21 mouse cellular contexts compared by ENCODE assay signal in the genomic region with DNA sequence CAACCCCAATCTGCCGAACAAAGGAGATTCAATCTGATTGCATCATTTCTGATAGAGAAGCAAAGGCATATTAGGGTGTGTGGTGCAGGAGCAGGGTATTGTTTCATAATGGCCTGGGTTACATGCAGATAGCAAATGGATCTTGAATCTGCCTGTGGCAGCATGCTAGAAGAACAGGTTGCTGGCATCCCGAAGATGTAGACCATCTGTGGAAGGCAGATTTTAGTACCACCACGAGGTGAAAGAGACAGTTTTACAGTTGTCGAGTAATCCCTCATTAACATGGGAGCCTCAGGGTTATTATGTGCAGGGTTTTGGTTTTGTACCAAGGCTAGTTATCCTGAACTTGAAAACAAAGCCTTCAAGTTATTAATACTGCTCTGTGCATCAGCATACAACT.
DNase-seq lines count a peak whose midpoint lies in the region; ATAC-seq and TF ChIP-seq lines count a peak whose summit lies in the region.
"Had no signal": no experiment of that assay in that cellular context is flagged by ENCODE, and none has a peak within 500 bp of the region (broad histone marks: within the 10 kb centered on the region; RNA-seq: fewer than 3 reads in every experiment).

No protein-coding gene starts in this region.

- no peak for TF ChIP-seq CTCF in hindbrain, postnatal 0 days (IDR thresholded peaks at IDR 0.05; ENCODE audit: low read depth)
- no peak for TF ChIP-seq CTCF in brain, embryonic 14.5 days (IDR thresholded peaks at IDR 0.05; ENCODE audit: borderline replicate concordance, extremely low read depth, insufficient read depth, insufficient read length)

- no peaks in the 10 kb centered on the region for H3K27me3 ChIP-seq in hindbrain, postnatal 0 days (ENCODE audit: insufficient read depth, low read length)
- H3K27me3 ChIP-seq in hindbrain, embryonic 16.5 days (replicated peaks; ENCODE audit: control insufficient read depth, insufficient read depth, low read length): no peaks in the 10 kb centered on the region
- H3K27me3 ChIP-seq: hindbrain, embryonic 15.5 days; Patski had no signal

- no peaks in the 10 kb centered on the region for H3K4me1 ChIP-seq in hindbrain, postnatal 0 days (ENCODE audit: insufficient read depth, low read length)
- H3K4me1 ChIP-seq in hindbrain, embryonic 16.5 days (ENCODE audit: control insufficient read depth, insufficient read depth, low read depth, low read length): no peaks in the 10 kb centered on the region
- H3K4me1 ChIP-seq: heart, embryonic 13.5 days; hindbrain, embryonic 15.5 days; intestine, embryonic 15.5 days had no signal

- H3K36me3 ChIP-seq in hindbrain, postnatal 0 days (ENCODE audit: insufficient read depth, low read length): no peaks in the 10 kb centered on the region
- no peaks in the 10 kb centered on the region for H3K36me3 ChIP-seq in hindbrain, embryonic 16.5 days (ENCODE audit: control insufficient read depth, insufficient read depth, low read length)
- H3K36me3 ChIP-seq: embryonic facial prominence, embryonic 15.5 days; heart, embryonic 13.5 days; hindbrain, embryonic 15.5 days; intestine, embryonic 15.5 days had no signal

- H3K4me3 ChIP-seq in hindbrain, postnatal 0 days (ENCODE audit: low read length): no peak overlapping the region
- no peak overlapping the region for H3K4me3 ChIP-seq in hindbrain, embryonic 16.5 days (ENCODE audit: low read length)
- H3K4me3 ChIP-seq: embryonic facial prominence, embryonic 15.5 days; erythroblast, embryonic 14.5 days; gastrocnemius, adult 2 months; heart, embryonic 13.5 days; hindbrain, embryonic 15.5 days; intestine, embryonic 15.5 days had no signal

- 65% methylated on average over 4 of the region's 4 CpGs for WGBS in hindbrain, postnatal 0 days
- 66% methylated on average over 4 of the region's 4 CpGs for WGBS in hindbrain, embryonic 16.5 days

- no peak overlapping the region for H3K9ac ChIP-seq in hindbrain, postnatal 0 days (replicated peaks; ENCODE audit: low read length)
- H3K9ac ChIP-seq in hindbrain, embryonic 16.5 days (ENCODE audit: low read depth, low read length): no peak overlapping the region
- H3K9ac ChIP-seq: embryonic facial prominence, embryonic 15.5 days; heart, embryonic 13.5 days; hindbrain, embryonic 15.5 days; intestine, embryonic 15.5 days had no signal

- ATAC-seq in hindbrain, postnatal 0 days: no peak
- ATAC-seq in hindbrain, embryonic 16.5 days: no peak
- ATAC-seq in inflammation-experienced regulatory T-cells, adult 6 months: no peak
- ATAC-seq: activated CD4-positive, CD25-positive, alpha-beta regulatory T cell, adult 4 months; intestine, embryonic 15.5 days; Patski had no signal

- H3K9me3 ChIP-seq in hindbrain, postnatal 0 days (ENCODE audit: low read length): no peaks in the 10 kb centered on the region
- no peaks in the 10 kb centered on the region for H3K9me3 ChIP-seq in hindbrain, embryonic 16.5 days (ENCODE audit: control insufficient read depth, low read length)
- H3K9me3 ChIP-seq: embryonic facial prominence, embryonic 15.5 days; heart, embryonic 13.5 days; hindbrain, embryonic 15.5 days; intestine, embryonic 15.5 days had no signal

- H3K4me2 ChIP-seq in hindbrain, postnatal 0 days (ENCODE audit: low read depth, low read length): no peak overlapping the region
- H3K4me2 ChIP-seq in hindbrain, embryonic 16.5 days (ENCODE audit: low read length): no peak overlapping the region
- H3K4me2 ChIP-seq: embryonic facial prominence, embryonic 15.5 days; heart, embryonic 13.5 days; hindbrain, embryonic 15.5 days; intestine, embryonic 15.5 days had no signal

- no peak for TF ChIP-seq POLR2A in brain, embryonic 14.5 days (IDR thresholded peaks at IDR 0.05; ENCODE audit: borderline replicate concordance, extremely low read depth, insufficient read depth, insufficient read length, poor library complexity, severe bottlenecking)

- H3K27ac ChIP-seq in hindbrain, postnatal 0 days: no peak overlapping the region
- H3K27ac ChIP-seq in hindbrain, embryonic 16.5 days (ENCODE audit: low read depth, low read length): no peak overlapping the region
- H3K27ac ChIP-seq: embryonic facial prominence, embryonic 15.5 days; gastrocnemius, adult 2 months; heart, embryonic 13.5 days; hindbrain, embryonic 15.5 days; intestine, embryonic 15.5 days had no signal

- peak; percentile 26 to 44 for DNase-seq in cerebellum, postnatal 14 days
- DNase-seq in cerebellum, postnatal 25 days: no peak
- DNase-seq in hindbrain, postnatal 0 days (ENCODE audit: low spot score): peak; percentile 23
- peak; percentile 77 for DNase-seq in brain, embryonic 14.5 days (ENCODE audit: low read depth)
- DNase-seq in gastrocnemius, adult 8-10 months (ENCODE audit: low spot score in 2 of 2): no peak
- DNase-seq: adrenal gland, postnatal 14 days; cerebellum, adult 8-10 months; embryo, embryonic 11 days; gastrocnemius, adult 2 months; gastrocnemius, postnatal 36 days; heart, postnatal 36 days; kidney, adult 18-20 months had no signal

Comparison
In these comparisons a context has a peak if more than half of its experiments do, and no peak if none do; other contexts are left out.
1. DNase-seq: peak in cerebellum, postnatal 14 days (2 of 2), hindbrain, postnatal 0 days (single experiment) and brain, embryonic 14.5 days (single experiment); none in cerebellum, postnatal 25 days (0 of 2) and gastrocnemius, adult 8-10 months (0 of 2).